Mouse (Mus musculus) megakaryocyte, embryonic 14.5 days (primary cell): ENCODE measurements around the gene Lamb3. TPM values are rescaled to one million over a fixed set of nuclear protein-coding genes. Genes with fewer than 3 reads are reported as not detected.

Source experiments
- H3K27me3 ChIP-seq: replicated peaks from 2 replicates; pipeline ENCODE3; 2012; ENCODE audit warnings: inconsistent platforms
- H3K36me3 ChIP-seq: replicated peaks from 2 replicates; pipeline ENCODE3; 2012; ENCODE audit warnings: low read length, inconsistent platforms, mixed read lengths
- H3K4me1 ChIP-seq: 2 replicates; pipeline ENCODE4 v1.6.1; 2012; ENCODE audit warnings: inconsistent platforms
- H3K4me3 ChIP-seq: replicated peaks from 2 replicates; pipeline ENCODE3; 2012; ENCODE audit warnings: moderate library complexity, mild to moderate bottlenecking, inconsistent platforms
- H3K9me3 ChIP-seq: 2 replicates; pipeline ENCODE4 v1.6.1; 2012; ENCODE audit warnings: inconsistent platforms
- FLI1 ChIP-seq: IDR thresholded peaks from 2 replicates; pipeline ENCODE4 v1.6.1; 2012; ENCODE audit warnings: low read length, inconsistent platforms, mixed read lengths
- GATA1 ChIP-seq: IDR thresholded peaks from 3 replicates; pipeline ENCODE4 v1.6.1; 2012; ENCODE audit warnings: mixed read lengths, low read length, inconsistent platforms, borderline replicate concordance
- polyA plus RNA-seq: library from polyadenylated mRNA; stranded (reverse); fragments of >175 nt; gene quantifications from 2 replicates; pipeline ENCODE4 v1.2.3, GENCODE M21; 2012; ENCODE audit warnings: low replicate concordance; ENCODE audit not compliant: insufficient read depth

Lamb3 gene
- polyA plus RNA-seq, 1 experiment = 0.31 TPM

GRCm38 (mm10) chr1:193389505-193389904 lies 182.0 kb downstream of the Lamb3 start:
- Histone ChIP-seq H3K27me3 (peaks cover 38% of the 10 kb centered on the region), H3K36me3 (no peaks in the 10 kb centered on the region), H3K9me3 (no peaks in the 10 kb centered on the region), H3K4me1 (peaks cover 10% of the 10 kb centered on the region; the same call in 1 of the 2 replicates), H3K4me3 (no peak overlapping the region)
- TF ChIP-seq GATA1 (no peak), FLI1 (no peak)

DNA sequence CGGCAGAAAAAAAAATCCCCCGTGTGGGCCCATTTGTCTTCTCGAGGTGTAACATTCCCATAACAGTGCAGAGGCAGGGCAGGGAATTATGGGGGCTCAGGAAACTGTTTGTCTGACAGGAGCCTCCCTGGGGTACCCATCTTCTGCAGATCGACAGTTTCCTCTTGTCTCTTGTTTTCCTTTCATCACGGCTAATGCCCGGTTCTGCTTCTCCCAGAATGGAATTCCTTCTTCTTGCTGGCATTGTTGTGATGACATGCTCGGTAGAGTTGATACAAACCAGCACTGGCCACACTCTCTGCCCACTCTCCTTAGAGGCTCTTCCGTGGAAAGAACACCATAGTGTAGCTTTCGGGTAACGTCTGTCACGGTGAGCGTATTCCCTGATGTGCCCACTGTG lies 182.5 kb downstream of the Lamb3 start:
- Histone ChIP-seq H3K4me3 (no peak overlapping the region), H3K4me1 (peaks cover 10% of the 10 kb centered on the region; the same call in 1 of the 2 replicates), H3K36me3 (no peaks in the 10 kb centered on the region), H3K9me3 (no peaks in the 10 kb centered on the region), H3K27me3 (peaks cover 39% of the 10 kb centered on the region)
- TF ChIP-seq GATA1 (no peak), FLI1 (no peak)

GRCm38 (mm10) chr1:193392266-193392665 lies 184.8 kb downstream of the Lamb3 start:
- Histone ChIP-seq H3K9me3 (no peaks in the 10 kb centered on the region), H3K36me3 (no peaks in the 10 kb centered on the region), H3K4me3 (no peak overlapping the region), H3K27me3 (peaks cover 30% of the 10 kb centered on the region), H3K4me1 (peaks cover 4% of the 10 kb centered on the region; the same call in 1 of the 2 replicates)
- TF ChIP-seq GATA1 = no peak
- no peak for TF ChIP-seq FLI1

Other genes starting within 250 kb of the Lamb3 start
- 0.21 TPM in 1 of 2 replicates, not detected in the other for gene Syt14, start 171.9 kb upstream of the Lamb3 start, polyA plus RNA-seq
- gene Diexf, start 77.4 kb upstream of the Lamb3 start, polyA plus RNA-seq = 0.84 TPM in 1 of 2 replicates, not detected in the other
- not detected in 2 replicates for gene Irf6, start 54.6 kb upstream of the Lamb3 start, polyA plus RNA-seq
- 1.0 and 1.5 TPM in 2 replicates for gene A130010J15Rik, start 39.7 kb upstream of the Lamb3 start, polyA plus RNA-seq
- gene Traf3ip3, start 6.0 kb upstream of the Lamb3 start, polyA plus RNA-seq = 7.6 and 33.7 TPM in 2 replicates
- 0.27 TPM in 1 of 2 replicates, not detected in the other for gene Hsd11b1, start 56.4 kb downstream of the Lamb3 start, polyA plus RNA-seq
- gene G0s2, start 65.5 kb downstream of the Lamb3 start, polyA plus RNA-seq = 1.5 TPM in 1 of 2 replicates, not detected in the other
- gene Camk1g, start 162.6 kb downstream of the Lamb3 start, polyA plus RNA-seq = 0.09 TPM in 1 of 2 replicates, not detected in the other